Mouse (Mus musculus): ENCODE data around the gene Olfr1415. TPM values are rescaled to one million over a fixed set of nuclear protein-coding genes. Genes with fewer than 3 reads are reported as not detected.

Olfr1415 gene
- total RNA-seq (2014; fragmentation: Nextera tagmentation), result not detected in 2 replicates
- 0.06 and 0.38 TPM in 2 replicates for total RNA-seq (2017)
- not detected in 2 replicates for polyA plus RNA-seq (2012)

GRCm38 (mm10) chr1:92496001-92496400 lies at the start of gene Olfr1415:
Gene Olfr1415, minus strand, starts transcription at chr1:92496101.
- no peaks in the 10 kb centered on the region for H3K4me1 ChIP-seq (ENCODE audit: insufficient read depth, low read depth, low read length)
- H3K36me3 ChIP-seq (replicated peaks), result no peaks in the 10 kb centered on the region
- TF ChIP-seq GATA2 (IDR thresholded peaks at IDR 0.05; ENCODE audit: borderline replicate concordance, low read depth, low read length) (no peak), CTCF (IDR thresholded peaks at IDR 0.05; ENCODE audit: low read depth, low read length) (no peak), TAL1 (conservative IDR thresholded peaks at IDR 0.05; ENCODE audit: low read depth, low read length) (no peak), POLR2AphosphoS5 (IDR thresholded peaks at IDR 0.05; ENCODE audit: insufficient replicate concordance, low read depth, low read length) (no peak), GATA1 (IDR thresholded peaks at IDR 0.05; ENCODE audit: borderline replicate concordance, low read length) (no peak)
- no peaks in the 10 kb centered on the region for H3K27me3 ChIP-seq (ENCODE audit: insufficient read depth, low read length)
- H3K9me3 ChIP-seq (replicated peaks), result no peaks in the 10 kb centered on the region
- DNase-seq (ENCODE audit: low spot score), result no peak
- ATAC-seq (ENCODE audit: extremely low read depth, insufficient number of reproducible peaks, low FRiP score, poor library complexity, severe bottlenecking), result no peak
- no peak within 1 kb of the TSS for H3K4me3 ChIP-seq (ENCODE audit: low read depth, low read length)

- no peaks in the 10 kb centered on the region for H3K27me3 ChIP-seq (ENCODE audit: insufficient read depth, low read length)
- ATAC-seq (ENCODE audit: extremely low read depth, insufficient number of reproducible peaks, low FRiP score, poor library complexity, severe bottlenecking) (no peak), DNase-seq (ENCODE audit: low spot score) (no peak)
- H3K36me3 ChIP-seq (replicated peaks), result no peaks in the 10 kb centered on the region
- no peaks in the 10 kb centered on the region; the same call in 1 of the 2 replicates for H3K4me1 ChIP-seq (ENCODE audit: insufficient read depth, low read depth, low read length)
- H3K4me3 ChIP-seq (ENCODE audit: low read depth, low read length), result no peak overlapping the region
- no peaks in the 10 kb centered on the region for H3K9me3 ChIP-seq (replicated peaks)
- TF ChIP-seq POLR2AphosphoS5 (IDR thresholded peaks at IDR 0.05; ENCODE audit: insufficient replicate concordance, low read depth, low read length), result no peak
- no peak for TF ChIP-seq GATA2 (IDR thresholded peaks at IDR 0.05; ENCODE audit: borderline replicate concordance, low read depth, low read length)
- no peak for TF ChIP-seq TAL1 (conservative IDR thresholded peaks at IDR 0.05; ENCODE audit: low read depth, low read length)
- no peak for TF ChIP-seq CTCF (IDR thresholded peaks at IDR 0.05; ENCODE audit: low read depth, low read length)
- no peak for TF ChIP-seq GATA1 (IDR thresholded peaks at IDR 0.05; ENCODE audit: borderline replicate concordance, low read length)
Measured at GRCm38 (mm10) chr1:92539071-92539470, 43.2 kb upstream of the Olfr1415 start.

GRCm38 (mm10) chr1:92536972-92537371 lies 41.1 kb upstream of the Olfr1415 start:
- DNase-seq (ENCODE audit: low spot score) (no peak), ATAC-seq (ENCODE audit: extremely low read depth, insufficient number of reproducible peaks, low FRiP score, poor library complexity, severe bottlenecking) (no peak)
- Histone ChIP-seq H3K4me1 (ENCODE audit: insufficient read depth, low read depth, low read length) (no peaks in the 10 kb centered on the region; the same call in 1 of the 2 replicates), H3K4me3 (ENCODE audit: low read depth, low read length) (no peak overlapping the region), H3K27me3 (ENCODE audit: insufficient read depth, low read length) (no peaks in the 10 kb centered on the region), H3K9me3 (replicated peaks) (no peaks in the 10 kb centered on the region), H3K36me3 (replicated peaks) (no peaks in the 10 kb centered on the region)
- TF ChIP-seq POLR2AphosphoS5 (IDR thresholded peaks at IDR 0.05; ENCODE audit: insufficient replicate concordance, low read depth, low read length) (no peak), CTCF (IDR thresholded peaks at IDR 0.05; ENCODE audit: low read depth, low read length) (no peak), TAL1 (conservative IDR thresholded peaks at IDR 0.05; ENCODE audit: low read depth, low read length) (no peak), GATA2 (IDR thresholded peaks at IDR 0.05; ENCODE audit: borderline replicate concordance, low read depth, low read length) (no peak), GATA1 (IDR thresholded peaks at IDR 0.05; ENCODE audit: borderline replicate concordance, low read length) (no peak)

- no peak for DNase-seq (ENCODE audit: low spot score)
- Histone ChIP-seq H3K4me1 (ENCODE audit: insufficient read depth, low read depth, low read length) (no peaks in the 10 kb centered on the region), H3K4me3 (ENCODE audit: low read depth, low read length) (no peak overlapping the region), H3K9me3 (replicated peaks) (no peaks in the 10 kb centered on the region), H3K36me3 (replicated peaks) (no peaks in the 10 kb centered on the region), H3K27me3 (ENCODE audit: insufficient read depth, low read length) (0 out of 2 replicates have a peak, but pooled peaks cover 3% of the 10 kb centered on the region)
- TF ChIP-seq POLR2AphosphoS5 (IDR thresholded peaks at IDR 0.05; ENCODE audit: insufficient replicate concordance, low read depth, low read length) (no peak), CTCF (IDR thresholded peaks at IDR 0.05; ENCODE audit: low read depth, low read length) (no peak), TAL1 (conservative IDR thresholded peaks at IDR 0.05; ENCODE audit: low read depth, low read length) (no peak)
- no peak for ATAC-seq (ENCODE audit: extremely low read depth, insufficient number of reproducible peaks, low FRiP score, poor library complexity, severe bottlenecking)
Measured at GRCm38 (mm10) chr1:92523764-92524163, 27.9 kb upstream of the Olfr1415 start.

GRCm38 (mm10) chr1:92521376-92521775 lies 25.5 kb upstream of the Olfr1415 start:
- peaks cover 3% of the 10 kb centered on the region; the same call in 1 of the 2 replicates for H3K27me3 ChIP-seq (ENCODE audit: insufficient read depth, low read length)
- ATAC-seq (ENCODE audit: extremely low read depth, insufficient number of reproducible peaks, low FRiP score, poor library complexity, severe bottlenecking), result 0 out of 2 replicates have a peak, but pooled peaks have one; percentile 8

GRCm38 (mm10) chr1:92519046-92519445 lies 23.1 kb upstream of the Olfr1415 start:
- no peak overlapping the region for H3K4me3 ChIP-seq (ENCODE audit: low read depth, low read length)
- H3K27me3 ChIP-seq (ENCODE audit: insufficient read depth, low read length), result peaks cover 6% of the 10 kb centered on the region; the same call in 1 of the 2 replicates
- TF ChIP-seq CTCF (IDR thresholded peaks at IDR 0.05; ENCODE audit: low read depth, low read length) (no peak), TAL1 (conservative IDR thresholded peaks at IDR 0.05; ENCODE audit: low read depth, low read length) (no peak), GATA1 (IDR thresholded peaks at IDR 0.05; ENCODE audit: borderline replicate concordance, low read length) (no peak), POLR2AphosphoS5 (IDR thresholded peaks at IDR 0.05; ENCODE audit: insufficient replicate concordance, low read depth, low read length) (no peak), GATA2 (IDR thresholded peaks at IDR 0.05; ENCODE audit: borderline replicate concordance, low read depth, low read length) (no peak)
- H3K36me3 ChIP-seq (replicated peaks), result no peaks in the 10 kb centered on the region
- ATAC-seq (ENCODE audit: extremely low read depth, insufficient number of reproducible peaks, low FRiP score, poor library complexity, severe bottlenecking), result no peak
- no peak for DNase-seq (ENCODE audit: low spot score)
- no peaks in the 10 kb centered on the region for H3K4me1 ChIP-seq (ENCODE audit: insufficient read depth, low read depth, low read length)
- H3K9me3 ChIP-seq (replicated peaks), result no peaks in the 10 kb centered on the region

More at GRCm38 (mm10) chr1:92521376-92521775, 25.5 kb upstream of the Olfr1415 start:
- Histone ChIP-seq H3K9me3 (replicated peaks) (no peaks in the 10 kb centered on the region), H3K36me3 (replicated peaks) (no peaks in the 10 kb centered on the region), H3K4me1 (ENCODE audit: insufficient read depth, low read depth, low read length) (no peaks in the 10 kb centered on the region), H3K4me3 (ENCODE audit: low read depth, low read length) (no peak overlapping the region)
- DNase-seq (ENCODE audit: low spot score), result peak; percentile 18
- TF ChIP-seq CTCF (IDR thresholded peaks at IDR 0.05; ENCODE audit: low read depth, low read length) (no peak; the same call in 1 of the 2 replicates), GATA2 (IDR thresholded peaks at IDR 0.05; ENCODE audit: borderline replicate concordance, low read depth, low read length) (no peak), POLR2AphosphoS5 (IDR thresholded peaks at IDR 0.05; ENCODE audit: insufficient replicate concordance, low read depth, low read length) (no peak)
